Mouse (Mus musculus) MEL (cell line): ENCODE data around the gene Hes6. TPM values are rescaled to one million over a fixed set of nuclear protein-coding genes. Genes with fewer than 3 reads are reported as not detected.

Experiments used
- DNase-seq: peaks from one replicate; pipeline ENCODE4 v3.0.0; 2011; ENCODE audit warnings: low read depth, low spot score
- H3K27ac ChIP-seq: 2 replicates; pipeline ENCODE4 v1.5.1; 2012; ENCODE audit warnings: low read depth, mild to moderate bottlenecking, control low read depth, low read length, moderate library complexity; ENCODE audit not compliant: control insufficient read depth
- H3K27me3 ChIP-seq, 2 experiments: fragments of 150-350 bp in 1 of 2; sonication (generic) in 1 of 2; 2 replicates each; pipeline ENCODE4 v1.6.1; 2012; ENCODE audit warnings: low read length in 2 of 2, mild to moderate bottlenecking in 2 of 2, improper control_type of control experiment in 1 of 2, moderate library complexity in 1 of 2; ENCODE audit not compliant: insufficient read depth in 2 of 2, control insufficient read depth in 1 of 2
- H3K36me3 ChIP-seq, 2 experiments: 2 replicates each; pipeline ENCODE4 v1.6.1; 2012 to 2014; ENCODE audit warnings: low read length in 2 of 2, improper control_type of control experiment in 1 of 2, inconsistent platforms in 1 of 2, mild to moderate bottlenecking in 1 of 2; ENCODE audit not compliant: insufficient read depth in 2 of 2, control insufficient read depth in 1 of 2
- H3K4me1 ChIP-seq, 2 experiments: fragments of 150-350 bp in 1 of 2; sonication (generic) in 1 of 2; 2 replicates each; pipeline ENCODE4 v1.6.1; 2012; ENCODE audit warnings: low read length in 2 of 2, improper control_type of control experiment in 1 of 2, mild to moderate bottlenecking in 1 of 2; ENCODE audit not compliant: insufficient read depth in 2 of 2, control insufficient read depth in 1 of 2
- H3K4me3 ChIP-seq, 2 experiments: fragments of 150-350 bp in 1 of 2; sonication (generic) in 1 of 2; 2 replicates each; pipeline ENCODE4 v1.5.1; 2012; ENCODE audit warnings: low read depth in 2 of 2, low read length in 2 of 2, mild to moderate bottlenecking in 2 of 2, moderate library complexity in 2 of 2, control low read depth in 1 of 2, improper control_type of control experiment in 1 of 2; ENCODE audit not compliant: control insufficient read depth in 1 of 2, insufficient read depth in 1 of 2
- H3K79me2 ChIP-seq: 2 replicates; pipeline ENCODE4 v1.6.1; 2012; ENCODE audit warnings: mild to moderate bottlenecking, low read length, moderate library complexity; ENCODE audit not compliant: control insufficient read depth, poor library complexity, insufficient read depth
- H3K9ac ChIP-seq: 2 replicates; pipeline ENCODE4 v1.6.1; 2012; ENCODE audit warnings: low read depth, mild to moderate bottlenecking, control low read depth, low read length, moderate library complexity; ENCODE audit not compliant: control insufficient read depth, poor library complexity, severe bottlenecking
- H3K9me3 ChIP-seq: fragments of 150-350 bp; sonication (generic); replicated peaks from 2 replicates; pipeline ENCODE4 v1.6.1; 2012; ENCODE audit warnings: mild to moderate bottlenecking, low read length, improper control_type of control experiment, moderate library complexity; ENCODE audit not compliant: insufficient read depth
- BHLHE40 ChIP-seq: IDR thresholded peaks from 2 replicates; pipeline ENCODE4 v1.6.1; 2012; ENCODE audit warnings: low read depth, mild to moderate bottlenecking, inconsistent platforms, low read length, improper control_type of control experiment, borderline replicate concordance
- CHD1 ChIP-seq: IDR thresholded peaks from 2 replicates; pipeline ENCODE4 v1.6.1; 2012; ENCODE audit warnings: low read depth, mild to moderate bottlenecking, inconsistent platforms, low read length, improper control_type of control experiment
- CHD2 ChIP-seq: IDR thresholded peaks from 2 replicates; pipeline ENCODE4 v1.6.1; 2011; ENCODE audit warnings: low read length, improper control_type of control experiment
- CTCF ChIP-seq, 3 experiments: IDR thresholded peaks in 2 of 3; conservative IDR thresholded peaks in 1 of 3; 2 replicates each; pipeline ENCODE4 v1.5.1; 2011 to 2012; ENCODE audit warnings: low read length in 3 of 3, low read depth in 2 of 3, mild to moderate bottlenecking in 2 of 3, improper control_type of control experiment in 1 of 3, inconsistent platforms in 1 of 3, mixed read lengths in 1 of 3, moderate library complexity in 1 of 3; ENCODE audit not compliant: control insufficient read depth in 1 of 3, insufficient read depth in 1 of 3, poor library complexity in 1 of 3, severe bottlenecking in 1 of 3
- ELF1 ChIP-seq: IDR thresholded peaks from 2 replicates; pipeline ENCODE4 v1.6.1; 2014; ENCODE audit warnings: low read depth, mild to moderate bottlenecking, inconsistent platforms, low read length, improper control_type of control experiment, moderate library complexity
- EP300 ChIP-seq, 2 experiments: IDR thresholded peaks; 2 replicates each; pipeline ENCODE4 v1.6.1; 2011; ENCODE audit warnings: improper control_type of control experiment in 2 of 2, low read length in 2 of 2, low read depth in 1 of 2, mild to moderate bottlenecking in 1 of 2
- ETS1 ChIP-seq: IDR thresholded peaks from 2 replicates; pipeline ENCODE4 v1.6.1; 2012; ENCODE audit warnings: low read depth, mild to moderate bottlenecking, inconsistent platforms, low read length, improper control_type of control experiment, moderate library complexity
- HCFC1 ChIP-seq: IDR thresholded peaks from 2 replicates; pipeline ENCODE4 v1.6.1; 2012; ENCODE audit warnings: low read depth, mild to moderate bottlenecking, inconsistent platforms, low read length, improper control_type of control experiment, moderate library complexity
- MAFK ChIP-seq: IDR thresholded peaks from 2 replicates; pipeline ENCODE4 v1.6.1; 2011; ENCODE audit warnings: low read depth, mild to moderate bottlenecking, low read length, improper control_type of control experiment, borderline replicate concordance
- MAX ChIP-seq: IDR thresholded peaks from 2 replicates; pipeline ENCODE4 v1.6.1; 2011; ENCODE audit warnings: low read length, improper control_type of control experiment
- MXI1 ChIP-seq: IDR thresholded peaks from 2 replicates; pipeline ENCODE4 v1.6.1; 2011; ENCODE audit warnings: mild to moderate bottlenecking, low read depth, low read length, improper control_type of control experiment
- MYC ChIP-seq: IDR thresholded peaks from 2 replicates; pipeline ENCODE4 v1.6.1; 2011; ENCODE audit warnings: low read depth, mild to moderate bottlenecking, low read length, improper control_type of control experiment, moderate library complexity
- NELFE ChIP-seq: IDR thresholded peaks from 2 replicates; pipeline ENCODE4 v1.6.1; 2011; ENCODE audit warnings: low read depth, low read length, improper control_type of control experiment
- NRF1 ChIP-seq: IDR thresholded peaks from 2 replicates; pipeline ENCODE4 v1.6.1; 2014; ENCODE audit warnings: low read depth, mild to moderate bottlenecking, inconsistent platforms, low read length, improper control_type of control experiment, moderate library complexity; ENCODE audit not compliant: poor library complexity, insufficient read depth, severe bottlenecking
- POLR2A ChIP-seq, 2 experiments: IDR thresholded peaks; 2 replicates each; pipeline ENCODE4 v1.6.1; 2011 to 2012; ENCODE audit warnings: low read length in 2 of 2, mild to moderate bottlenecking in 2 of 2, control low read depth in 1 of 2, improper control_type of control experiment in 1 of 2, low read depth in 1 of 2, moderate library complexity in 1 of 2; ENCODE audit not compliant: control insufficient read depth in 1 of 2, insufficient read depth in 1 of 2, poor library complexity in 1 of 2
- POLR2AphosphoS5 ChIP-seq: IDR thresholded peaks from 2 replicates; pipeline ENCODE4 v1.6.1; 2012; ENCODE audit warnings: low read depth, borderline replicate concordance, mild to moderate bottlenecking, inconsistent platforms, low read length, moderate library complexity, mixed read lengths
- SIN3A ChIP-seq: IDR thresholded peaks from 2 replicates; pipeline ENCODE4 v1.6.1; 2012; ENCODE audit warnings: low read length, improper control_type of control experiment, inconsistent platforms
- TBP ChIP-seq: IDR thresholded peaks from 2 replicates; pipeline ENCODE4 v1.8.0; 2011; ENCODE audit warnings: low read depth, low read length, improper control_type of control experiment
- UBTF ChIP-seq: IDR thresholded peaks from 2 replicates; pipeline ENCODE4 v1.6.1; 2012; ENCODE audit warnings: low read depth, mild to moderate bottlenecking, inconsistent platforms, low read length, improper control_type of control experiment, moderate library complexity, borderline replicate concordance; ENCODE audit not compliant: insufficient read depth
- USF1 ChIP-seq: IDR thresholded peaks from 2 replicates; pipeline ENCODE4 v1.6.1; 2014; ENCODE audit warnings: low read depth, mild to moderate bottlenecking, inconsistent platforms, low read length, improper control_type of control experiment, moderate library complexity
- USF2 ChIP-seq, 2 experiments: IDR thresholded peaks; 2 replicates each; pipeline ENCODE4 v1.6.1; 2011 to 2012; ENCODE audit warnings: improper control_type of control experiment in 2 of 2, low read length in 2 of 2, borderline replicate concordance in 1 of 2, inconsistent platforms in 1 of 2, low read depth in 1 of 2, mild to moderate bottlenecking in 1 of 2; ENCODE audit not compliant: insufficient read depth in 1 of 2
- ZC3H11A ChIP-seq: IDR thresholded peaks from 2 replicates; pipeline ENCODE4 v1.6.1; 2012; ENCODE audit warnings: low read depth, mild to moderate bottlenecking, inconsistent platforms, low read length, improper control_type of control experiment
- ZMIZ1 ChIP-seq: IDR thresholded peaks from 2 replicates; pipeline ENCODE4 v1.6.1; 2012; ENCODE audit warnings: low read depth, mild to moderate bottlenecking, inconsistent platforms, low read length, improper control_type of control experiment, moderate library complexity
- ZNF384 ChIP-seq: IDR thresholded peaks from 2 replicates; pipeline ENCODE4 v1.6.1; 2012; ENCODE audit warnings: low read depth, mild to moderate bottlenecking, inconsistent platforms, low read length, improper control_type of control experiment
- polyA plus RNA-seq, 2 experiments: library from polyadenylated mRNA; stranded (reverse) in 1 of 2; unstranded in 1 of 2; fragments of >175 nt in 1 of 2; fragments of >200 nt in 1 of 2; gene quantifications; 2 replicates each; pipeline versions ENCODE4 v1.2.1 to v1.2.4; 2012; ENCODE audit warnings: low replicate concordance in 2 of 2, low read depth in 1 of 2; ENCODE audit not compliant: insufficient read length in 2 of 2, insufficient read depth in 1 of 2, missing spikeins in 1 of 2
- total RNA-seq: library from RNA; depleted of rRNA; stranded (reverse); fragments of 300-350 nt; gene quantifications from 2 replicates; pipeline ENCODE4 v1.2.3, GENCODE M21; 2012

Gene Hes6
- total and polyA plus RNA-seq, 3 experiments, result 38.8 to 47.9 TPM; not detected in 1

DNA sequence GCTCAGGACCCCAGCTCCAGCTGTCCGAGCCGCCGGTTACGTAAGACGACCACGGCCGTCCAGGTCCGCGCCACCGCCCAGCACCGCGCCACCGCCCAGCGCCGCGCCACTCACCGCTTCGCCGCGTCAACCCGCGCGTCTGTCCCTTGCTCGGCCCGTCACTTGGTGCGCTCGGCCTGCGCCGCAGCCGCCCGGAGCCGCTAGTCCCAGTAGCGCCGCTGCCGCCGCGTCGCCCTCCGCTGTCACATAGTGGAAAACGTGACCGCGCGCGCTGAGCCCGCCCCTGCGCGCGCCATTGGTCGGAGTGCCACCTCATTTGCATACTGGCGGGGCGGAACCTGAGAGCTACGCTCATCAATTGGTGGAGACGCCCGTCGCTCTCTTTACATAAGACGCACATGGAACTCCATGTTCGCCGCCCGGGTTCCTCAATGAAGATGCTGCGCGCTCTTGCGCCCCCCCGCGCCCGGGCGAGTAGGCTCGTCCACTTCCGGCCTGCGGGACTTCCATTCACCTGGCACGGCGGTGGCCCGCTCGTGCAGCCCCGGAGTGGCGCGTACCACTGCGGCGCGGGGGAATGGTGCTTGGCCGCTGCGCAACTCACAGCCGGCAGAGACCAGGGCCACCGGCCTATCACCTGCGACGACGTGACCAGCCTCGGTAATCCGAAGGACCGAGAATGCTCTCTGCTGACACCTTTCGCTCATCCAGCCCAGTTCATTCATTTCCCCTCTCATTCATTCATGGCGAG lies 45.4 kb upstream of the Hes6 start, which contains the start of gene Per2:
Per2 (minus strand) TSS at position 266 of the 751 bp plus-strand sequence.
- Histone ChIP-seq H3K27ac (peak within 1 kb of the TSS; percentile 18; the same call in 1 of the 2 replicates), H3K9ac (peak within 1 kb of the TSS; percentile 84), H3K27me3 (no peaks in the 10 kb centered on the region), H3K4me1 (peaks cover 2 to 18% of the 10 kb centered on the region in 2 experiments; a peak in 3 of 4 replicates), H3K36me3 (peaks cover 0 to 8% of the 10 kb centered on the region in 2 experiments; a peak in 2 of 4 replicates), H3K4me3 (peak within 1 kb of the TSS; percentile 69 to 74), H3K9me3 (no peaks in the 10 kb centered on the region), H3K79me2 (peaks cover 4% of the 10 kb centered on the region)
- TF ChIP-seq CTCF (IDR thresholded peaks at IDR 0.05 in 2 of 3, conservative IDR thresholded peaks at IDR 0.05 in 1 of 3; ENCODE audit: control insufficient read depth in 1 of 3, insufficient read depth in 1 of 3, low read depth in 2 of 3, low read length in 3 of 3, poor library complexity in 1 of 3, severe bottlenecking in 1 of 3), result peak in 2 of 3 experiments; percentile 16 to 56; a peak in 5 of 6 replicates
- no peak for TF ChIP-seq MAFK
- 0 out of 2 replicates have a peak, but pooled peaks have one; percentile 26 for TF ChIP-seq UBTF
- peak; percentile 51; the same call in 1 of the 2 replicates for TF ChIP-seq NELFE
- TF ChIP-seq TBP, result 0 out of 2 replicates have a peak, but pooled peaks have one; percentile 37
- peak; percentile 49; the same call in 1 of the 2 replicates for TF ChIP-seq CHD2
- peak; percentile 14; the same call in 1 of the 2 replicates for TF ChIP-seq ETS1
- no peak for TF ChIP-seq ZNF384
- peak in 1 of 2 experiments; percentile 29; a peak in 1 of 4 replicates for TF ChIP-seq EP300 (IDR thresholded peaks at IDR 0.05; ENCODE audit: low read depth in 1 of 2, low read length in 2 of 2)
- TF ChIP-seq MXI1, result peak; percentile 92
- no peak for TF ChIP-seq USF2 (IDR thresholded peaks at IDR 0.05; ENCODE audit: borderline replicate concordance in 1 of 2, insufficient read depth in 1 of 2, low read depth in 1 of 2, low read length in 2 of 2)
- peak; percentile 96 for TF ChIP-seq MAX
- peak; percentile 99 for TF ChIP-seq CHD1
- TF ChIP-seq POLR2AphosphoS5, result no peak
- TF ChIP-seq MYC, result peak; percentile 92
- TF ChIP-seq USF1, result peak; percentile 48
- 0 out of 2 replicates have a peak, but pooled peaks have one; percentile 30 for TF ChIP-seq ZMIZ1
- TF ChIP-seq BHLHE40, result peak; percentile 97
- peak; percentile 65 to 75; a peak in 3 of 4 replicates for TF ChIP-seq POLR2A (IDR thresholded peaks at IDR 0.05; ENCODE audit: control insufficient read depth in 1 of 2, insufficient read depth in 1 of 2, low read depth in 1 of 2, low read length in 2 of 2, poor library complexity in 1 of 2)
- TF ChIP-seq SIN3A, result peak; percentile 94
- no peak for TF ChIP-seq ZC3H11A
- peak; percentile 79 for TF ChIP-seq HCFC1
- peak; percentile 42; the same call in 1 of the 2 replicates for TF ChIP-seq NRF1
- peak; percentile 81 for TF ChIP-seq ELF1
- DNase-seq, result peak; percentile 100
